Comparison of ENCODE assay signal across 9 mouse cellular contexts in genomic region chr15:84965575-84966360, GRCm38 (mm10). TPM values are rescaled to one million over a fixed set of nuclear protein-coding genes. Genes with fewer than 3 reads are reported as not detected.
DNase-seq lines count a peak whose midpoint lies in the region; ATAC-seq and TF ChIP-seq lines count a peak whose summit lies in the region.
"Had no signal": no experiment of that assay in that cellular context is flagged by ENCODE, and none has a peak within 500 bp of the region (broad histone marks: within the 10 kb centered on the region; RNA-seq: fewer than 3 reads in every experiment).

No protein-coding gene starts in this region.

- H3K27ac ChIP-seq in kidney, adult 2 months (ENCODE audit: insufficient read depth, low read depth, low read length) = no peak overlapping the region
- H3K27ac ChIP-seq in kidney, embryonic 14.5 days (ENCODE audit: low read depth, low read length) = no peak overlapping the region
- H3K27ac ChIP-seq: embryonic facial prominence, embryonic 15.5 days had no signal

- no peak overlapping the region for H3K4me2 ChIP-seq in kidney, embryonic 14.5 days (replicated peaks; ENCODE audit: low read depth, low read length)
- H3K4me2 ChIP-seq: embryonic facial prominence, embryonic 15.5 days had no signal

- TF ChIP-seq POLR2A in kidney, adult 2 months (IDR thresholded peaks at IDR 0.05; ENCODE audit: low read depth, low read length) = no peak

- peak; percentile 37 for DNase-seq in kidney, adult 2 months
- DNase-seq in G1E (ENCODE audit: low spot score) = peak; percentile 11
- DNase-seq in c-Kit-positive CD71-negative TER-119-negative erythroid progenitor cells, embryonic 14.5 days (ENCODE audit: low read depth) = peak; percentile 76
- peak; percentile 84 for DNase-seq in kidney, postnatal 10 days
- peak; percentile 43 to 83 for DNase-seq in spleen, postnatal 4 days (ENCODE audit: low spot score in 2 of 2)
- no peak for DNase-seq in frontal cortex, postnatal 25 days (ENCODE audit: low spot score in 2 of 2)
- no peak for DNase-seq in layer of hippocampus, adult 8-10 months (ENCODE audit: low spot score in 2 of 2)

- ATAC-seq in kidney, embryonic 14.5 days (ENCODE audit: low FRiP score, low TSS enrichment) = no peak
- ATAC-seq in G1E (ENCODE audit: extremely low read depth, insufficient number of reproducible peaks, low FRiP score, poor library complexity, severe bottlenecking) = no peak

- H3K9ac ChIP-seq in kidney, embryonic 14.5 days (ENCODE audit: low read depth, low read length) = no peak overlapping the region
- H3K9ac ChIP-seq: embryonic facial prominence, embryonic 15.5 days had no signal

- H3K4me3 ChIP-seq in kidney, adult 2 months (ENCODE audit: insufficient read depth, low read depth, low read length) = no peak overlapping the region
- H3K4me3 ChIP-seq in kidney, embryonic 14.5 days (ENCODE audit: low read length) = no peak overlapping the region
- H3K4me3 ChIP-seq in G1E (ENCODE audit: low read depth, low read length) = no peak overlapping the region
- H3K4me3 ChIP-seq: embryonic facial prominence, embryonic 15.5 days had no signal

- H3K9me3 ChIP-seq in kidney, embryonic 14.5 days (ENCODE audit: control insufficient read depth, low read length) = no peaks in the 10 kb centered on the region
- no peaks in the 10 kb centered on the region for H3K9me3 ChIP-seq in G1E (replicated peaks)
- H3K9me3 ChIP-seq: embryonic facial prominence, embryonic 15.5 days had no signal

- H3K36me3 ChIP-seq in kidney, adult 2 months (ENCODE audit: control insufficient read depth, insufficient read depth, low read length) = no peaks in the 10 kb centered on the region
- H3K36me3 ChIP-seq in kidney, embryonic 14.5 days (ENCODE audit: control insufficient read depth, insufficient read depth, low read length) = no peaks in the 10 kb centered on the region
- peaks cover 23% of the 10 kb centered on the region for H3K36me3 ChIP-seq in G1E (replicated peaks)
- H3K36me3 ChIP-seq: embryonic facial prominence, embryonic 15.5 days had no signal

- no peaks in the 10 kb centered on the region for H3K4me1 ChIP-seq in kidney, adult 2 months (ENCODE audit: control insufficient read depth, insufficient read depth, low read length)
- H3K4me1 ChIP-seq in kidney, embryonic 14.5 days (ENCODE audit: control insufficient read depth, insufficient read depth, low read length) = peaks cover 3% of the 10 kb centered on the region; the same call in 1 of the 2 replicates
- no peaks in the 10 kb centered on the region for H3K4me1 ChIP-seq in G1E (ENCODE audit: insufficient read depth, low read depth, low read length)
- H3K4me1 ChIP-seq: embryonic facial prominence, embryonic 15.5 days had no signal

- WGBS in kidney, adult 2 months = 64% methylated on average over 7 of the region's 7 CpGs
- 67% methylated on average over 7 of the region's 7 CpGs for WGBS in kidney, embryonic 14.5 days

- no peaks in the 10 kb centered on the region for H3K27me3 ChIP-seq in kidney, adult 2 months (replicated peaks; ENCODE audit: control insufficient read depth, insufficient read depth, low read length)
- no peaks in the 10 kb centered on the region for H3K27me3 ChIP-seq in kidney, embryonic 14.5 days (ENCODE audit: control insufficient read depth, insufficient read depth, low read length)
- H3K27me3 ChIP-seq in G1E (ENCODE audit: insufficient read depth, low read length) = no peaks in the 10 kb centered on the region
- H3K27me3 ChIP-seq: embryonic facial prominence, embryonic 15.5 days had no signal

- no peak for TF ChIP-seq CTCF in kidney, adult 2 months (conservative IDR thresholded peaks at IDR 0.05; ENCODE audit: insufficient read depth, insufficient read length, low read depth, low read length)
- no peak for TF ChIP-seq CTCF in G1E (IDR thresholded peaks at IDR 0.05; ENCODE audit: low read depth, low read length)

RNA-seq across cellular contexts. Expression of gene 5031439G07Rik, which starts 22.6 kb away (rescaled TPM):
- 21.7 and 24.1 TPM in 2 replicates for polyA plus RNA-seq in kidney, adult 2 months (2012; rRNA removed)
- 6.6 TPM in 2 replicates for polyA plus RNA-seq in kidney, embryonic 14.5 days (2014; fragmentation: Nextera tagmentation; extraction: Ambion mirVana)
- total RNA-seq in G1E (2014; fragmentation: Nextera tagmentation) (8.3 and 8.8 TPM in 2 replicates), G1E (2017) (13.1 and 13.4 TPM in 2 replicates)
- 41.8 and 43.8 TPM in 2 replicates for polyA plus RNA-seq in G1E (2012)
- 10 to 100 TPM; 89.6 to 93.1 (median 92.6) TPM for total RNA-seq in layer of hippocampus, adult 8-10 months (2022)

RNA-seq across cellular contexts. Expression of gene Nup50, which starts 42.6 kb away (rescaled TPM):
- 9.9 and 11.4 TPM in 2 replicates for polyA plus RNA-seq in kidney, adult 2 months (2012; rRNA removed)
- 23.8 and 50.8 TPM in 2 replicates for polyA plus RNA-seq in kidney, embryonic 14.5 days (2014; fragmentation: Nextera tagmentation; extraction: Ambion mirVana)
- total RNA-seq in G1E (2014; fragmentation: Nextera tagmentation) = 67.4 and 69.8 TPM in 2 replicates
- total RNA-seq in G1E (2017) = 73.8 and 88.6 TPM in 2 replicates
- polyA plus RNA-seq in G1E (2012) = 12.6 and 19.8 TPM in 2 replicates
- total RNA-seq in layer of hippocampus, adult 8-10 months (2022) = 10 to 100 TPM; 29.0 to 35.4 (median 33.0) TPM

RNA-seq across cellular contexts. Expression of gene Gm29666, which starts 45.9 kb away (rescaled TPM):
- polyA plus RNA-seq in kidney, adult 2 months (2012; rRNA removed) = 0.26 and 0.28 TPM in 2 replicates
- 0.60 and 0.74 TPM in 2 replicates for polyA plus RNA-seq in kidney, embryonic 14.5 days (2014; fragmentation: Nextera tagmentation; extraction: Ambion mirVana)
- total RNA-seq in G1E (2014; fragmentation: Nextera tagmentation) = 6.0 and 7.0 TPM in 2 replicates
- 1.5 and 1.9 TPM in 2 replicates for total RNA-seq in G1E (2017)
- polyA plus RNA-seq in G1E (2012) = 0.11 TPM in 2 replicates
- 1 to 10 TPM; 1.3 to 1.8 (median 1.7) TPM for total RNA-seq in layer of hippocampus, adult 8-10 months (2022)

RNA-seq across cellular contexts. Expression of gene Upk3a, which starts 51.2 kb away (rescaled TPM):
- 19.6 and 24.9 TPM in 2 replicates for polyA plus RNA-seq in kidney, adult 2 months (2012; rRNA removed)
- polyA plus RNA-seq in kidney, embryonic 14.5 days (2014; fragmentation: Nextera tagmentation; extraction: Ambion mirVana) = 11.9 and 12.6 TPM in 2 replicates
- total RNA-seq in G1E (2014; fragmentation: Nextera tagmentation) (not detected in 2 replicates), G1E (2017) (not detected in 2 replicates)
- polyA plus RNA-seq in G1E (2012) = not detected in 2 replicates
- total RNA-seq in layer of hippocampus, adult 8-10 months (2022) = under 1 TPM in 1 of 4 experiments, not detected in 3; 0.71 TPM

Comparison
In these comparisons a context has a peak if more than half of its experiments do, and no peak if none do; other contexts are left out.
1. DNase-seq: peak in kidney, adult 2 months (single experiment), G1E (single experiment), c-Kit-positive CD71-negative TER-119-negative erythroid progenitor cells, embryonic 14.5 days (single experiment), kidney, postnatal 10 days (single experiment) and spleen, postnatal 4 days (2 of 2); none in frontal cortex, postnatal 25 days (0 of 2) and layer of hippocampus, adult 8-10 months (0 of 2).